8 mouse cellular contexts compared by ENCODE assay signal in the genomic region with DNA sequence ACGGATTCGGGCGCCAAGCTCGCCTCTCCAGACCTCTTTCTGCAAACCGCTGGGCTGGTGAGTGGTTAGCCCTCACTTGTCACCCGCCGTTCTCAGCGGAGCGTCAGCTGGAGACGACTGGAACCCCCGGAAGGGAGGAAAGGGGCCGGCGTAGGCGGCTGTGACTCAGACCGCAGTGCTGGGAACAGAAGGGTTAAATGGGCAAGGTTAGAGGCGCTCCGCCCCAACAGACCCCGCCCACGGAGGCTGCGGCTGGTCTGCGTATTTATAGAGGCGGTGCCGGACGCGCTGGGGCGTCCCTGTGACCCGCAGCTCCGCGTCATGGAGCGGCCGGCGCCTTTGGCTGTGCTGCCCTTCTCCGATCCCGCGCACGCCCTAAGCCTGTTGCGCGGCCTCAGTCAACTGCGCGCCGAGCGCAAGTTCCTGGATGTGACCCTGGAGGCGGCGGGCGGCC. TPM values are rescaled to one million over a fixed set of nuclear protein-coding genes. Genes with fewer than 3 reads are reported as not detected.
DNase-seq lines count a peak whose midpoint lies in the region; ATAC-seq and TF ChIP-seq lines count a peak whose summit lies in the region.

Gene Klhl21 (plus strand): TSS at position 182 of the 454 bp plus-strand sequence.

- peak within 1 kb of the TSS; percentile 83 for H3K9ac ChIP-seq in kidney, embryonic 16.5 days (replicated peaks; ENCODE audit: low read length)
- H3K9ac ChIP-seq in liver, adult 2 months (ENCODE audit: low read depth, low read length) = peak within 1 kb of the TSS; percentile 93

- H3K4me1 ChIP-seq in bone marrow macrophage, adult 2 months (ENCODE audit: control insufficient read depth, insufficient read depth, low read length) = peaks cover 12% of the 10 kb centered on the region
- H3K4me1 ChIP-seq in embryonic fibroblast, embryonic 13.5 days (ENCODE audit: control insufficient read depth, insufficient read depth, low read length) = peaks cover 9% of the 10 kb centered on the region
- peaks cover 65% of the 10 kb centered on the region for H3K4me1 ChIP-seq in heart, embryonic 10.5 days
- H3K4me1 ChIP-seq in kidney, embryonic 16.5 days (ENCODE audit: insufficient read depth, low read length) = peaks cover 31% of the 10 kb centered on the region
- peaks cover 18% of the 10 kb centered on the region for H3K4me1 ChIP-seq in liver, adult 2 months (ENCODE audit: control insufficient read depth, insufficient read depth, low read length)

- peak within 1 kb of the TSS; percentile 99 for H3K4me2 ChIP-seq in kidney, embryonic 16.5 days (replicated peaks; ENCODE audit: low read depth, low read length)
- H3K4me2 ChIP-seq in myocyte (ENCODE audit: low read depth) = peak within 1 kb of the TSS; percentile 100

- H3K27ac ChIP-seq in bone marrow macrophage, adult 2 months (ENCODE audit: insufficient read depth, low read depth, low read length) = peak within 1 kb of the TSS; percentile 72
- peak within 1 kb of the TSS; percentile 74 for H3K27ac ChIP-seq in embryonic fibroblast, embryonic 13.5 days (ENCODE audit: insufficient read depth, low read length)
- peak within 1 kb of the TSS; percentile 95 for H3K27ac ChIP-seq in heart, embryonic 10.5 days
- H3K27ac ChIP-seq in kidney, embryonic 16.5 days (ENCODE audit: low read length) = peak within 1 kb of the TSS; percentile 92
- peak within 1 kb of the TSS; percentile 73 for H3K27ac ChIP-seq in liver, adult 2 months (replicated peaks; ENCODE audit: insufficient read depth, low read depth, low read length)

- 1% methylated on average over 45 of the region's 45 CpGs for WGBS in heart, embryonic 10.5 days
- WGBS in kidney, embryonic 16.5 days = under 1% methylated on average over 44 of the region's 45 CpGs
- WGBS in liver, adult 2 months = under 1% methylated on average over 45 of the region's 45 CpGs

- H3ac ChIP-seq in myocyte (ENCODE audit: control insufficient read depth, insufficient read length) = peak within 1 kb of the TSS; percentile 69

- H3K36me3 ChIP-seq in heart, embryonic 10.5 days = peaks cover 22% of the 10 kb centered on the region
- H3K36me3 ChIP-seq in kidney, embryonic 16.5 days (ENCODE audit: insufficient read depth, low read length) = peaks cover 12% of the 10 kb centered on the region; the same call in 1 of the 2 replicates
- H3K36me3 ChIP-seq in liver, adult 2 months (ENCODE audit: control insufficient read depth, insufficient read depth, low read length) = no peaks in the 10 kb centered on the region
- H3K36me3 ChIP-seq in myocyte (ENCODE audit: control insufficient read depth, insufficient read depth) = no peaks in the 10 kb centered on the region
- H3K36me3 ChIP-seq in splenic B cell, adult 2 months (ENCODE audit: control insufficient read depth, insufficient read depth, low read length, poor library complexity, severe bottlenecking) = no peaks in the 10 kb centered on the region

- no peaks in the 10 kb centered on the region for H3K27me3 ChIP-seq in heart, embryonic 10.5 days (ENCODE audit: insufficient read depth, poor library complexity, severe bottlenecking)
- no peaks in the 10 kb centered on the region for H3K27me3 ChIP-seq in kidney, embryonic 16.5 days (ENCODE audit: insufficient read depth, low read length)
- H3K27me3 ChIP-seq in liver, adult 2 months (ENCODE audit: control insufficient read depth, insufficient read depth, low read length) = no peaks in the 10 kb centered on the region
- no peaks in the 10 kb centered on the region for H3K27me3 ChIP-seq in myocyte (ENCODE audit: control insufficient read depth, insufficient read depth, insufficient read length)
- no peaks in the 10 kb centered on the region for H3K27me3 ChIP-seq in splenic B cell, adult 2 months (ENCODE audit: control insufficient read depth, insufficient read depth, low read length, poor library complexity, severe bottlenecking)

- TF ChIP-seq POLR2A in bone marrow macrophage, adult 2 months (IDR thresholded peaks at IDR 0.05; ENCODE audit: borderline replicate concordance, low read depth, low read length) = peak; percentile 72; the same call in 1 of the 2 replicates
- TF ChIP-seq POLR2A in embryonic fibroblast, embryonic 13.5 days (IDR thresholded peaks at IDR 0.05; ENCODE audit: low read depth, low read length) = peak; percentile 98
- TF ChIP-seq POLR2A in liver, adult 2 months (IDR thresholded peaks at IDR 0.05; ENCODE audit: extremely low read depth, insufficient read depth, low read length) = peak; percentile 97
- TF ChIP-seq POLR2A in myocyte (IDR thresholded peaks at IDR 0.05; ENCODE audit: insufficient read length, low read depth) = peak; percentile 97

- DNase-seq in A20 (ENCODE audit: low read depth, low spot score) = peak; percentile 98
- DNase-seq in heart, embryonic 10.5 days (ENCODE audit: low spot score) = peak; percentile 98
- peak; percentile 76 for DNase-seq in liver, adult 2 months (ENCODE audit: extremely low read depth, low read depth, low spot score)
- DNase-seq in splenic B cell, adult 2 months (ENCODE audit: low read depth, low spot score) = peak; percentile 95

- H3K79me2 ChIP-seq in liver, adult 2 months (ENCODE audit: control insufficient read depth, insufficient read depth, low read length) = peaks cover 16% of the 10 kb centered on the region
- H3K79me2 ChIP-seq in myocyte (ENCODE audit: control insufficient read depth, insufficient read depth) = peaks cover 38% of the 10 kb centered on the region

- TF ChIP-seq CTCF in bone marrow macrophage, adult 2 months (IDR thresholded peaks at IDR 0.05; ENCODE audit: low read depth, low read length) = no peak
- no peak for TF ChIP-seq CTCF in embryonic fibroblast, embryonic 13.5 days (IDR thresholded peaks at IDR 0.05; ENCODE audit: borderline replicate concordance, insufficient read depth, low read length)
- no peak for TF ChIP-seq CTCF in liver, adult 2 months (IDR thresholded peaks at IDR 0.05; ENCODE audit: low read depth, low read length)

- H3K4me3 ChIP-seq in bone marrow macrophage, adult 2 months (ENCODE audit: insufficient read depth, low read length) = peak within 1 kb of the TSS; percentile 83
- peak within 1 kb of the TSS; percentile 84 for H3K4me3 ChIP-seq in embryonic fibroblast, embryonic 13.5 days (ENCODE audit: insufficient read depth, low read length)
- H3K4me3 ChIP-seq in heart, embryonic 10.5 days = peak within 1 kb of the TSS; percentile 96
- H3K4me3 ChIP-seq in kidney, embryonic 16.5 days (ENCODE audit: low read length) = peak within 1 kb of the TSS; percentile 83
- peak within 1 kb of the TSS; percentile 61 for H3K4me3 ChIP-seq in liver, adult 2 months (ENCODE audit: insufficient read depth, low read depth, low read length)
- peak within 1 kb of the TSS; percentile 55 for H3K4me3 ChIP-seq in myocyte

- ATAC-seq in kidney, embryonic 16.5 days (ENCODE audit: low FRiP score, low TSS enrichment) = peak; percentile 90

- H3K9me3 ChIP-seq in heart, embryonic 10.5 days = no peaks in the 10 kb centered on the region
- no peaks in the 10 kb centered on the region for H3K9me3 ChIP-seq in kidney, embryonic 16.5 days (ENCODE audit: low read length)

TF ChIP-seq in myocyte, 11 proteins besides CTCF, POLR2A, EP300 and RAD21:
- TF ChIP-seq MYOG (IDR thresholded peaks at IDR 0.05; ENCODE audit: control insufficient read depth in 1 of 3, insufficient read depth in 1 of 3, insufficient read length in 2 of 3, low read depth in 2 of 3) (peak in 1 of 3 experiments; percentile 60), CEBPB (IDR thresholded peaks at IDR 0.05; ENCODE audit: insufficient read depth, poor library complexity, severe bottlenecking) (no peak), E2F4 (IDR thresholded peaks at IDR 0.05; ENCODE audit: insufficient read depth) (no peak), TCF12 (IDR thresholded peaks at IDR 0.05; ENCODE audit: insufficient read depth, poor library complexity, severe bottlenecking) (no peak), USF1 (IDR thresholded peaks at IDR 0.05; ENCODE audit: low read depth) (no peak), POLR2AphosphoS2 (IDR thresholded peaks at IDR 0.05; ENCODE audit: insufficient read length, low read depth) (peak; percentile 99), SRF (IDR thresholded peaks at IDR 0.05; ENCODE audit: control insufficient read depth, insufficient read length, low read depth) (no peak), MAX (IDR thresholded peaks at IDR 0.05; ENCODE audit: low read depth) (no peak), REST (IDR thresholded peaks at IDR 0.05; ENCODE audit: insufficient read depth, insufficient read length) (no peak), MYOD1 (IDR thresholded peaks at IDR 0.05; ENCODE audit: control insufficient read depth in 1 of 3, insufficient read length in 2 of 3, low read depth in 2 of 3) (peak in 2 of 3 experiments; percentile 28 to 60), TCF3 (IDR thresholded peaks at IDR 0.05; ENCODE audit: insufficient read length, low read depth) (no peak)

RNA-seq across cellular contexts. Expression of gene Klhl21, which starts in this region (rescaled TPM):
- 11.7 and 13.3 TPM in 2 replicates for polyA plus RNA-seq in bone marrow macrophage, adult 2 months (2012; ENCODE audit: insufficient read depth, insufficient read length, missing spikeins)
- 10.7 and 13.0 TPM in 2 replicates for polyA plus RNA-seq in embryonic fibroblast, embryonic 13.5 days (2011; ENCODE audit: insufficient read length, low read depth, missing spikeins)
- polyA plus RNA-seq in heart, embryonic 10.5 days (2016; fragmentation: Nextera tagmentation; extraction: Ambion mirVana) = 28.4 and 42.2 TPM in 2 replicates
- 12.1 and 12.6 TPM in 2 replicates for polyA plus RNA-seq in kidney, embryonic 16.5 days (2015; fragmentation: Nextera tagmentation; extraction: Ambion mirVana)
- 25.8 and 30.8 TPM in 2 replicates for total RNA-seq in liver, adult 2 months (2014; rRNA removed)
- polyA plus RNA-seq in liver, adult 2 months (2012; rRNA removed) = 21.8 and 23.9 TPM in 2 replicates
- 25.8 TPM for polyA plus RNA-seq in myocyte (2012; fragmentation: generic; extraction: Trizol)

Comparison
In these comparisons a context has a peak if more than half of its experiments do, and no peak if none do; other contexts are left out.
1. Peak in every context shown above with its lines: DNase-seq, ATAC-seq, H3K4me3 ChIP-seq and H3K27ac ChIP-seq.